Mouse (Mus musculus): ENCODE results near the gene 5730455P16Rik. TPM values are rescaled to one million over a fixed set of nuclear protein-coding genes. Genes with fewer than 3 reads are reported as not detected.
A peak's percentile ranks its signal among the peaks of the same experiment; 100 is the strongest.
"Not testable (repeated sequence)": the region's sequence is repeated elsewhere in the genome, so short reads cannot be mapped to it uniquely, and the experiment has no call there.

Gene 5730455P16Rik
- polyA plus RNA-seq, 1 experiment, result 0.15 TPM

DNA sequence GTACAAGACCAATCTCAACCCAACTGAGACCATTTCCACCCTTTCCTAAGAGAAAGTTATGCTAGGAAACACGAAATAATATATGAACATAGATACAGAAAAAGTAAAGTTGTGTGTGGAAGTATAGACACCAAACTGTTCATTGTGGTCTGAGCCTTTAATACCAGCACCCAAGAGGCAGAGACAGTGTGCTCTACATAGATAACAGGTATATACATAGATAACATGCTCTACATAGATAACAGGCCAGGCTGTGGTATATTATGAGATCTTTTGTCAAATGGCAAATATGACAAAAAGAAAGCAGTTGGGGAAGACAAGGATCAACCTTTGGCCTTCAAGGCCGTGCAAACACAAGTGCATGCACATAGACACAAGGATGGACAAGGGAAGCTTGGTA is 32.5 kb upstream of the 5730455P16Rik start:
- H3K36me3 ChIP-seq (ENCODE audit: control insufficient read depth), result peaks cover 91% of the 10 kb centered on the region
- TF ChIP-seq TAL1 (IDR thresholded peaks at IDR 0.05; ENCODE audit: low read length) (no peak), GATA1 (IDR thresholded peaks at IDR 0.05; ENCODE audit: low read length) (no peak)

DNA sequence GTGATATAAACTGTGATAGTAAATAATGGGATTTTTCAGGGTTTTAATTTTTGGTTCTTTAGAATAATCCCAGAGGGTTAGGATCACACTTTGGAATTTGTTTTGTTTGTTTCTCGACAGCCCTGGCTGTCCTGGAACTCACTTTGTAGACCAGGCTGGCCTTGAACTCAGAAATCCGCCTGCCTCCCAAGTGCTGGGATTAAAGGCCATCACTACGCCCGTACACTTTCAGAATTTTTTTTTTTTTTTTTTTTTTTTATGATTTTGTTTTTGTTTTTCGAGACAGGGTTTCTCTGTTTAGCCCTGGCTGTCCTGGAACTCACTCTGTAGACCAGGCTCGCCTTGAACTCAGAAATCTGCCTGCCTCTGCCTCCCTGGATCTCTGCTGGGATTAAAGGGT is 30.0 kb upstream of the 5730455P16Rik start:
- Histone ChIP-seq H3K36me3 (ENCODE audit: control insufficient read depth) (peaks cover 92% of the 10 kb centered on the region), H3K4me1 (ENCODE audit: control insufficient read depth) (peaks cover 17% of the 10 kb centered on the region)
- H3K4me3 ChIP-seq (replicated peaks), result not testable (repeated sequence)

More for the DNA sequence above, 32.5 kb upstream of the 5730455P16Rik start:
- peaks cover 17% of the 10 kb centered on the region for H3K4me1 ChIP-seq (ENCODE audit: control insufficient read depth)
- no peaks in the 10 kb centered on the region for H3K27me3 ChIP-seq (ENCODE audit: control insufficient read depth)
- H3K4me3 ChIP-seq (replicated peaks), result no peak overlapping the region
- no peaks in the 10 kb centered on the region for H3K9me3 ChIP-seq (ENCODE audit: control insufficient read depth, low read length)

DNA sequence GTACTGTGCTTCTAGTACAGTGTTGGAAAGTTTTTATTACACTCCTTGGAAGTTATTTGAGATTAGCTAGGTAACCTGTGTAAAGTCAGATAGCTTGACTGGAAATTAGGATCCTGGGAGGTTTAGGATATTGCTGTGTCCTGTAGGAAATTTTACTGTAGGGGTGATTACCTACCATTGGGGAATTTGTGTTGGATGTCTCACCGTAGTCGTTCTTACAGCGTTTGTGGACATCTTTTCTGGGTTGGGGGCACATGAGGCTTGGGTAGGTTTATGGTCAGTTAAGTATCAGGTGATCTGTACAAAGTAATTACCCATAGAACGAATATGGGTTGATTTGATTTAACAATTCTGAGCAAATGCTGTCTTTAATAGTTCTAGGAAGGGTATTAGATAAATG is 18.8 kb upstream of the 5730455P16Rik start:
- Histone ChIP-seq H3K9me3 (ENCODE audit: control insufficient read depth, low read length) (no peaks in the 10 kb centered on the region), H3K27me3 (ENCODE audit: control insufficient read depth) (no peaks in the 10 kb centered on the region), H3K4me1 (ENCODE audit: control insufficient read depth) (peaks cover 3% of the 10 kb centered on the region), H3K36me3 (ENCODE audit: control insufficient read depth) (peaks cover 100% of the 10 kb centered on the region), H3K4me3 (replicated peaks) (no peak overlapping the region)
- no peak for TF ChIP-seq TAL1 (IDR thresholded peaks at IDR 0.05; ENCODE audit: low read length)
- no peak for TF ChIP-seq GATA1 (IDR thresholded peaks at IDR 0.05; ENCODE audit: low read length)

More for the DNA sequence above, 30.0 kb upstream of the 5730455P16Rik start:
- H3K27me3 ChIP-seq (ENCODE audit: control insufficient read depth); H3K9me3 ChIP-seq (ENCODE audit: control insufficient read depth, low read length): not testable (repeated sequence)

DNA sequence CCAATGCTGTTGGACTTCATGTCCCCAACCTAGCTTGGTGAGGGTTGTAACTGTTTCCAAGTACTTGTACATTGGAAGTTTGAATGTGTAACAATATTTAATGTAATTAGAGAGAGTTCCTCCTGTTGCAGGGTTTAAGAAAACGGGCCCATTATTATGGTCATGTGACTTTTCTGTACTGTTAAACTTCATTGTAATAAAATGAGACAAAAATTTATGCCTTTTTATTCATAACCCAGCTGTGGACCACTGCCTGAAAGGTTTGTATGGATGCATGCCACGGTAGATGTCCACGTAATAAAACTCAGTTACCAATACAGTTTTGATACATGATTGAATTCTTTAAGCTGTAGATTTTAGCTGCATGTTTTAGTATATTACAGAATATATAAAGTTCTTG is 18.1 kb upstream of the 5730455P16Rik start:
- H3K4me3 ChIP-seq (replicated peaks), result no peak overlapping the region
- H3K27me3 ChIP-seq (ENCODE audit: control insufficient read depth), result no peaks in the 10 kb centered on the region
- no peak for TF ChIP-seq TAL1 (IDR thresholded peaks at IDR 0.05; ENCODE audit: low read length)
- no peak for TF ChIP-seq GATA1 (IDR thresholded peaks at IDR 0.05; ENCODE audit: low read length)
- H3K4me1 ChIP-seq (ENCODE audit: control insufficient read depth), result peaks cover 3% of the 10 kb centered on the region
- H3K9me3 ChIP-seq (ENCODE audit: control insufficient read depth, low read length), result no peaks in the 10 kb centered on the region
- peaks cover 100% of the 10 kb centered on the region for H3K36me3 ChIP-seq (ENCODE audit: control insufficient read depth)

DNA sequence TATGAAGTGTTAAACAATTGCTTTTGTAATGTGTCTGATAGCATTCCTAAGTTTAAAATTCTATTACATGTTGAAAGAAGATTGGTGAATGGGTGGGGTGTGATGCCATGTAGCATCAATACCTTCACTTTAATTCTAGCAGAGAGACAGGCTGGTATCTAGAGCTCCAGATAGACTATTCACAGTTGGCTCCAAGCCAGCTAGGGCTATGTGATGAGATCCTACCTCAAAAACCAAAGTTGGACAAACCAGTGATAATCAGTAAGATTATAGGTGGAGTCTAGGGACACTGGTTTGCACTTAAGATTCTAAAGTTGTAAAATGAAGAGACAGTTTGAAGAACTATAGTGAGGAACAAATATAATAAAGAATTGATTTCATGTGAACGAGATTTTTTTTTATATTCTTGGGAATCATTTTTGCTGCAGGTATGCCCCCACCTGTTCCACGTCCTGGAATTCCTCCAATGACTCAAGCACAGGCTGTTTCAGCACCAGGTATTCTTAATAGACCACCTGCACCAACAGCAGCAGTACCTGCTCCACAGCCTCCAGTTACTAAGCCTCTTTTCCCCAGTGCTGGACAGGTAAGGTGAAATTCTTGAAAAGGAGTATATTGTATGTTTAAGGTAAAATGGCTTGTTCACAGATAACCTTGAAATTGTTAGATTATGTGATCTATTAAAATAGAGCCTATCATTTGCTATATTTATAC is 13.7 kb upstream of the 5730455P16Rik start:
- no peaks in the 10 kb centered on the region for H3K9me3 ChIP-seq (ENCODE audit: control insufficient read depth, low read length)
- no peak overlapping the region for H3K4me3 ChIP-seq (replicated peaks)
- no peaks in the 10 kb centered on the region for H3K27me3 ChIP-seq (ENCODE audit: control insufficient read depth)
- H3K36me3 ChIP-seq (ENCODE audit: control insufficient read depth), result peaks cover 100% of the 10 kb centered on the region
- peaks cover 18% of the 10 kb centered on the region for H3K4me1 ChIP-seq (ENCODE audit: control insufficient read depth)
- no peak for TF ChIP-seq TAL1 (IDR thresholded peaks at IDR 0.05; ENCODE audit: low read length)
- TF ChIP-seq GATA1 (IDR thresholded peaks at IDR 0.05; ENCODE audit: low read length), result no peak

DNA sequence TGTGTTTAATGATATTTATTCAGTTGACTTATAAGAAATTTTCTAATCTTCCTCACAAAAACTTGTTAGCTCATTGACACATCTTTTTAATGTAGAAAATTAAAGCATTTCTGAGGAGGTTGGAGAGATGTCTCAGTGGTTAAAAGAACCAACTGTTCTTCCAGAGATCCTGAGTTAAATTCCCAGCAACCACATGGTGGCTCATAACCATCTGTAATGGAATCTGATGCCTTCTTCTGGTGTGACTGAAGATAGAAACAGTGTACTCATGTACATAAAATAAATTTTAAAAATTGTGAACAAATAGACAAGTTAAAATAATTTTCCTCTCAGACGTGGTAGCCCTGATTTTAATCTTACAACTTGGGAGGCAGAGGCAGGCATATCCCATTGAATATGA is 12.1 kb upstream of the 5730455P16Rik start:
- Histone ChIP-seq H3K9me3 (ENCODE audit: control insufficient read depth, low read length) (no peaks in the 10 kb centered on the region), H3K36me3 (ENCODE audit: control insufficient read depth) (peaks cover 100% of the 10 kb centered on the region), H3K27me3 (ENCODE audit: control insufficient read depth) (no peaks in the 10 kb centered on the region), H3K4me3 (replicated peaks) (no peak overlapping the region), H3K4me1 (ENCODE audit: control insufficient read depth) (peaks cover 32% of the 10 kb centered on the region)
- TF ChIP-seq GATA1 (IDR thresholded peaks at IDR 0.05; ENCODE audit: low read length), result no peak
- TF ChIP-seq TAL1 (IDR thresholded peaks at IDR 0.05; ENCODE audit: low read length), result no peak

DNA sequence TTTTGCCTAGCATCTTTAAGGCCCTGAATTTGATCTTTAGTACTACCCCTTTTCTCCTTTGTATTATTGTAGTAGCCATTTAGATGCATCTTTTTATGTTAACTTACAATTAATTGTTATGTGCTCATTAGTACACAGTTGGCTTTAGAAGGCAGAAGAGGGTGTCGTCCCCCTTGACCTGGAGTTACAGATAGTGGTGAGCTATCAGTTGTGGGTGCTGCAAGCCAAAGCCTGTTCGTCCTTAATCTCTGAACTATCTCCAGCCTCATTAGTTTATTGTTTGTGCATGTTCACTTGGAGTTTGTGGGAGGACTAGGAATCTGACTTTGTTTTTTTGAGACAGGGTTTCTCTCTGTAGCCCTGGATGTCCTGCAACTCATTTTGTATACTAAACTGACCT is 9.0 kb upstream of the 5730455P16Rik start:
- TF ChIP-seq TAL1 (IDR thresholded peaks at IDR 0.05; ENCODE audit: low read length), result no peak
- TF ChIP-seq GATA1 (IDR thresholded peaks at IDR 0.05; ENCODE audit: low read length), result no peak
- H3K9me3 ChIP-seq (ENCODE audit: control insufficient read depth, low read length), result no peaks in the 10 kb centered on the region
- peak overlapping the region; percentile 95 for H3K4me3 ChIP-seq (replicated peaks)
- peaks cover 76% of the 10 kb centered on the region for H3K36me3 ChIP-seq (ENCODE audit: control insufficient read depth)
- peaks cover 45% of the 10 kb centered on the region for H3K4me1 ChIP-seq (ENCODE audit: control insufficient read depth)
- no peaks in the 10 kb centered on the region for H3K27me3 ChIP-seq (ENCODE audit: control insufficient read depth)

DNA sequence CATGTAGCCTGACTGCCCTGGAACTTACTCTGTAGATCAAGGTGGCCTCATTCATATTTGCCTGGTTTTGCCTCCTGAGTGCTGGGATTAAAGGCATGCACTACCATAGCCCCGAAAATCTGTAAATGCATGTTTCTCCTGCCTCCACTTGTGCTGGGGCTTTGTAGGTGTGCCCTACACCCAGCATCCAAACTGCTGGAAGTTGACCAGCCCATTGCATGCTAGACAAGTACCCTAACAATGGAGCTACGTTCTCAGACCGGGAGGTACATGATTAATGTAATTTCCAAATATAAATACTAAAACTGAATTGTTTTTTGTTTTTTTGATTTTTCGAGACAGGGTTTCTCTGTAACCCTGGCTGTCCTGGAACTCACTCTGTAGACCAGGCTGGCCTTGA is 7.2 kb upstream of the 5730455P16Rik start:
- TF ChIP-seq TAL1 (IDR thresholded peaks at IDR 0.05; ENCODE audit: low read length) (no peak), GATA1 (IDR thresholded peaks at IDR 0.05; ENCODE audit: low read length) (no peak)
- Histone ChIP-seq H3K36me3 (ENCODE audit: control insufficient read depth) (peaks cover 59% of the 10 kb centered on the region), H3K4me3 (replicated peaks) (peak overlapping the region; percentile 95), H3K9me3 (ENCODE audit: control insufficient read depth, low read length) (no peaks in the 10 kb centered on the region), H3K27me3 (ENCODE audit: control insufficient read depth) (no peaks in the 10 kb centered on the region), H3K4me1 (ENCODE audit: control insufficient read depth) (peaks cover 48% of the 10 kb centered on the region)

DNA sequence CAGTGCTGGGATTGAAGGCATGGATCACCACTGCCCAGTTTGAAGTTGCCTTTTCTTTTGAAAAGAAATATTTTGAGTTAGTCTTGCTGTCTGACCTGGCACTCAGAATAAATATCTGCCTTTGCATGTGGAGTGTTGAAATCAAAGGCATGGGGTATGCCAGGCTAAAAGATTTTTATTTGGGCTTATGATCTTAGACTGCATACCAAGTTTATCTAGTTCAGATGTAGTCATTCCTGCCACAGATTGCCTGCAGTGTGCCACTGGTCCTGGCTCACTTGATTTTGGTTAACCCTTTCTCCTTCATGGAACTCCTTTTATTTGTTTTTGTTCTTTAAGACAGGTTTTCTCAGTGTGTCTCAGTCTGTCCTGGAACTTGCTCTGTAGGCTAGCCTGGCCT is 6.6 kb upstream of the 5730455P16Rik start:
- no peak for TF ChIP-seq TAL1 (IDR thresholded peaks at IDR 0.05; ENCODE audit: low read length)
- TF ChIP-seq GATA1 (IDR thresholded peaks at IDR 0.05; ENCODE audit: low read length), result no peak
- Histone ChIP-seq H3K36me3 (ENCODE audit: control insufficient read depth) (peaks cover 53% of the 10 kb centered on the region), H3K4me3 (replicated peaks) (peak overlapping the region; percentile 95), H3K27me3 (ENCODE audit: control insufficient read depth) (no peaks in the 10 kb centered on the region), H3K4me1 (ENCODE audit: control insufficient read depth) (peaks cover 48% of the 10 kb centered on the region), H3K9me3 (ENCODE audit: control insufficient read depth, low read length) (no peaks in the 10 kb centered on the region)

DNA sequence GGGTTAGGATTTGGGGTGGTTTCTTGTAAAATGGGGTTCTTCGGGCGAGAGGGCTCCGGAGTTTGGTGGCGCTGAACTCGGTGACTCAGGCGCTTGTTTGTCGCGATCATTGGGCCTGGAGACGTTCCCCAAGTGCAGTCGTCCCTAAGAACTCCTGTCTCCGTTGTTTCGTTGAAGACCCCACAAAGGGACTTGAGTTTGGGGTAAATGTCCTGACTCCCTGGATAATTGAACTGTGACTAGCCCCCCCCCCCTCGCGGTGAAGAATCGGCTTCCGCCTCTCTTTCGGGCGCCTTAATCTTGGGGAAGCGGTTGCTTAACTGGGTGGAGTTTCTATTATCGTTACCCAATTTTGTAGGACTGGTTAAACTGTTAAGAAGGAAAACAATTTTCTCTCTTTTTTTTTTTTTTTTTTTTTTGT is 5.8 kb upstream of the 5730455P16Rik start:
- Histone ChIP-seq H3K4me1 (ENCODE audit: control insufficient read depth) (peaks cover 45% of the 10 kb centered on the region), H3K36me3 (ENCODE audit: control insufficient read depth) (peaks cover 44% of the 10 kb centered on the region), H3K27me3 (ENCODE audit: control insufficient read depth) (no peaks in the 10 kb centered on the region), H3K4me3 (replicated peaks) (peak overlapping the region; percentile 95), H3K9me3 (ENCODE audit: control insufficient read depth, low read length) (no peaks in the 10 kb centered on the region)
- no peak for TF ChIP-seq GATA1 (IDR thresholded peaks at IDR 0.05; ENCODE audit: low read length)
- no peak for TF ChIP-seq TAL1 (IDR thresholded peaks at IDR 0.05; ENCODE audit: low read length)
